In the genomic region with DNA sequence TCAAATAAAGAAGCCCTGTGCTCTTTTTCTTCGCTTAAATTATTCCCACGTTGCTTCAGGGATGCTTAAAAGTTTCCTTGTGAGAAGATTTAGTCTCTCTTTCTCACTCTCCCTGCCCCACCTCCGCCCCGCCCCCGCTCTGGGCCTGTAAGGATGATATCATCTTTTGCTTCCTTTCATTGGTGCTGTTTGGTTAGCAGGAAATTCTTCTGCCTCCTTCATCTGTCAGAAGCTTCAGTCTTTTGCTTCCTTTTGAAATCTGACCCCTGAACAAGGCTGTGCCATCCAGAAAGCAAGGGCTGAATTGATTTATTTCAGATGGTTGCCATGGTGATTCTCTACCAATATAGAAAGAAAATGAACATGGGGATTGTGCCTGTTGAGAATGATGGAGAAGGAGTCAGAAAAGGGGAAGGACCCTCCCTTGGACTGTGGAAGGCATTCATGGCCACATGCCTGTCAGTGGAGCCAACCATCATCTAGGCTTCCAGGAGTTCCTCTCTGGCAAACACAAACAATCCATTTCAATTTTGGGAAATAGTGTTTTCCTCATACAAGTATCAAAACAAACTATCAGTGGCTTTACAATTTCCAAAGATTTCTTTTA, we compare ENCODE assay signal across 10 mouse cellular contexts.
DNase-seq lines count a peak whose midpoint lies in the region; ATAC-seq and TF ChIP-seq lines count a peak whose summit lies in the region.
"Had no signal": no experiment of that assay in that cellular context is flagged by ENCODE, and none has a peak within 500 bp of the region (broad histone marks: within the 10 kb centered on the region; RNA-seq: fewer than 3 reads in every experiment).

No protein-coding gene starts in this region.

- H3K9me3 ChIP-seq in midbrain, embryonic 10.5 days (replicated peaks): no peaks in the 10 kb centered on the region
- H3K9me3 ChIP-seq: heart, embryonic 15.5 days; liver, embryonic 15.5 days had no signal

- no peaks in the 10 kb centered on the region for H3K4me1 ChIP-seq in thymus, adult 2 months (replicated peaks; ENCODE audit: control insufficient read depth, insufficient read depth, low read length)
- H3K4me1 ChIP-seq in midbrain, embryonic 10.5 days: peaks cover 52% of the 10 kb centered on the region
- H3K4me1 ChIP-seq: heart, embryonic 15.5 days; liver, embryonic 15.5 days had no signal

- WGBS in thymus, adult 2 months: 48% methylated on average over 5 of the region's 5 CpGs
- WGBS in midbrain, embryonic 10.5 days: 48% methylated on average over 5 of the region's 5 CpGs

- peak; percentile 12 to 28 for DNase-seq in thymus, postnatal 10 days (ENCODE audit: low spot score in 2 of 2)
- no peak for DNase-seq in thymus, adult 2 months
- peak; percentile 62 for DNase-seq in forelimb bud, embryonic 11.5 days (ENCODE audit: low read depth, low spot score)
- peak; percentile 70 for DNase-seq in midbrain, embryonic 10.5 days (ENCODE audit: low spot score)
- peak; percentile 25 for DNase-seq in yolk sac, embryonic 10.5 days (ENCODE audit: low spot score)
- DNase-seq in T-cell, adult 2 months (ENCODE audit: low spot score): no peak
- no peak for DNase-seq in urinary bladder, adult 18-20 months (ENCODE audit: low spot score in 2 of 2)

- no peak overlapping the region for H3K4me3 ChIP-seq in thymus, adult 2 months (ENCODE audit: control insufficient read depth, insufficient read depth, low read length)
- H3K4me3 ChIP-seq in midbrain, embryonic 10.5 days: no peak overlapping the region
- H3K4me3 ChIP-seq: heart, embryonic 15.5 days; liver, embryonic 15.5 days had no signal

- TF ChIP-seq CTCF in thymus, adult 2 months (IDR thresholded peaks at IDR 0.05; ENCODE audit: borderline replicate concordance, control insufficient read depth, extremely low read depth, insufficient read depth, low read length, poor library complexity): no peak

- H3K27me3 ChIP-seq in thymus, adult 2 months (ENCODE audit: control insufficient read depth, insufficient read depth, low read length): no peaks in the 10 kb centered on the region
- H3K27me3 ChIP-seq in midbrain, embryonic 10.5 days (ENCODE audit: low read depth, poor library complexity, severe bottlenecking): peaks cover 72% of the 10 kb centered on the region
- H3K27me3 ChIP-seq: heart, embryonic 15.5 days; liver, embryonic 15.5 days had no signal

- ATAC-seq in megakaryocyte-erythroid progenitor cell, adult 5-6 weeks (replicated peaks; ENCODE audit: low FRiP score, low TSS enrichment, poor library complexity, severe bottlenecking): no peak

- H3K27ac ChIP-seq in thymus, adult 2 months (ENCODE audit: control insufficient read depth, insufficient read depth, low read length): no peak overlapping the region
- H3K27ac ChIP-seq in midbrain, embryonic 10.5 days (replicated peaks): peak overlapping the region; percentile 79
- H3K27ac ChIP-seq: heart, embryonic 15.5 days; liver, embryonic 15.5 days had no signal

- H3K36me3 ChIP-seq in thymus, adult 2 months (ENCODE audit: control insufficient read depth, insufficient read depth, low read length): no peaks in the 10 kb centered on the region
- H3K36me3 ChIP-seq in midbrain, embryonic 10.5 days: no peaks in the 10 kb centered on the region
- H3K36me3 ChIP-seq: heart, embryonic 15.5 days; liver, embryonic 15.5 days had no signal

- TF ChIP-seq POLR2A in thymus, adult 2 months (IDR thresholded peaks at IDR 0.05; ENCODE audit: control insufficient read depth, extremely low read depth, insufficient read depth, low read length, poor library complexity): no peak

Comparison
In these comparisons a context has a peak if more than half of its experiments do, and no peak if none do; other contexts are left out.
1. DNase-seq: peak in thymus, postnatal 10 days (2 of 2), forelimb bud, embryonic 11.5 days (single experiment), midbrain, embryonic 10.5 days (single experiment) and yolk sac, embryonic 10.5 days (single experiment); none in thymus, adult 2 months (single experiment), T-cell, adult 2 months (single experiment) and urinary bladder, adult 18-20 months (0 of 2).